Mouse (Mus musculus): ENCODE results near the gene Shisa7. TPM values are rescaled to one million over a fixed set of nuclear protein-coding genes. Genes with fewer than 3 reads are reported as not detected.
"Not testable (repeated sequence)": the region's sequence is repeated elsewhere in the genome, so short reads cannot be mapped to it uniquely, and the experiment has no call there.

Shisa7 gene
- polyA plus RNA-seq, 2 experiments: 0.54 to 4.2 TPM

DNA sequence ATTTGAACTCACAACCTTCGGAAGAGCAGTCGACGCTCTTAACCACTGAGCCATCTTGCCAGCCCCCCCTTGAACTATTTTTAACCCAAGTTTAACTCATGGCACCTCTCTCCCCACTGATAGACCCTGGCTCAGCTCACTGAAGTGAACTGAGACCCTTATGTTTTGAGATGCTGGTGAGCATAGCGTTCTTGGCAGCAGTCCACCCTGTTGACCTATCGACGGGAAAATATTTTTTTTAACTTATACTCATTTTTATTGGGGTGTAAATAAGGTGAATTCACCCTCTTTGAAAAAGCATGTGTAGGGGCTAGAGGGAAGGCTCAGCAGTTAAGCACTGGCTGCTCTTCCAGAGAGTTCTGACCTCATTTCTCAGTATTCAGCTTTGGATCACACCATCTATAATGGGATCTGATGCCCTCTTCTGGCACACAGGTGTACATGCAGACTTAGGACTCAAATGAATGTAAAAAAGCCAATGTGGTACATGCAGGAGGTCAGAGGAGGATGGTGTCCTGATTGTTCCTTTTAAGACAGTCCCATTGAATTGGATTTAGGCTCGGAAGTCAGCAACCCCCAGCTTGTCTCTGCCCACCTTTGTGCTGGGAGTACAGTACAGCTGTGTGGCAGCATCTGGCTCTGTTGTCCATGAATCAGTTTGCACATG lies 48.6 kb downstream of the Shisa7 start:
- Histone ChIP-seq H3K27me3 (ENCODE audit: control insufficient read depth, insufficient read depth, low read length) (no peaks in the 10 kb centered on the region), H3K27ac (replicated peaks; ENCODE audit: low read depth, low read length) (no peak overlapping the region), H3K4me3 (replicated peaks; ENCODE audit: low read length) (no peak overlapping the region), H3K4me2 (replicated peaks; ENCODE audit: low read depth, low read length, severe bottlenecking) (no peak overlapping the region), H3K36me3 (ENCODE audit: control insufficient read depth, insufficient read depth, low read length) (peaks cover 43% of the 10 kb centered on the region), H3K4me1 (ENCODE audit: control insufficient read depth, insufficient read depth, low read length) (peaks cover 9% of the 10 kb centered on the region; the same call in 1 of the 2 replicates), H3K9me3 (ENCODE audit: control insufficient read depth, low read length) (no peaks in the 10 kb centered on the region), H3K9ac (ENCODE audit: low read depth, low read length, severe bottlenecking) (no peak overlapping the region)
- ATAC-seq (ENCODE audit: low FRiP score, low read depth): 0 out of 2 replicates have a peak, but pooled peaks have one; percentile 3
- TF ChIP-seq POLR2A (IDR thresholded peaks at IDR 0.05; ENCODE audit: borderline replicate concordance, extremely low read depth, insufficient read depth, insufficient read length): no peak
- peak; percentile 32 for DNase-seq (ENCODE audit: low spot score)
- 68% methylated on average over 7 of the region's 7 CpGs for WGBS

DNA sequence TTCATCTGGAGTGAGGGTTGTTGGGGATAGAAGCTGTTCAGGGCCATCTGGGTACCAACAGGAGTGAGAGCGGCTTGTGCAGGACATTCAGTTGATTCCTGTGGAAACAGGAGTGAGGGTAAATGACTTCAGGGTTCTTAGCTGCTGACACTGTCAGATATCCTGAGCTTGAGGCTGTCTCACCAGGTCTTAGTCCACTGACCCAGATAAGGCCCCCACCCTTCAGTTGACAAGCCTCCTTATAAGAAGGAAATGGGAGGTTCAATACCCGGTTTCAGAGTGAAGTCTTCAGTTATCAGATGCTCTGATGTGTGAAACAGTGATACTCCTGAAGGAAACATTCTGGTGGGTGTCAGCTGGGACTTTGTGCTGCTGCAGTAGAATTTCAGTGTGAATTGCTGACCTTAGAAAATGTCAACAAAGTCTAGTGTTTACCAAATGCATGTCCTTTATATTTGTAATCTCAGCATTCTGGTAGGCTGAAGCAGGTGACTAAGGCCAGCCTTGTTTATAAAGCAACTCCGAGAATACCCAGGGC lies 49.8 kb downstream of the Shisa7 start:
- Histone ChIP-seq H3K27ac (replicated peaks; ENCODE audit: low read depth, low read length) (no peak overlapping the region), H3K4me2 (replicated peaks; ENCODE audit: low read depth, low read length, severe bottlenecking) (no peak overlapping the region), H3K9me3 (ENCODE audit: control insufficient read depth, low read length) (no peaks in the 10 kb centered on the region), H3K36me3 (ENCODE audit: control insufficient read depth, insufficient read depth, low read length) (peaks cover 43% of the 10 kb centered on the region), H3K27me3 (ENCODE audit: control insufficient read depth, insufficient read depth, low read length) (no peaks in the 10 kb centered on the region), H3K4me1 (ENCODE audit: control insufficient read depth, insufficient read depth, low read length) (peaks cover 9% of the 10 kb centered on the region; the same call in 1 of the 2 replicates), H3K9ac (ENCODE audit: low read depth, low read length, severe bottlenecking) (no peak overlapping the region), H3K4me3 (replicated peaks; ENCODE audit: low read length) (no peak overlapping the region)
- ATAC-seq (ENCODE audit: low FRiP score, low read depth): no peak
- TF ChIP-seq POLR2A (IDR thresholded peaks at IDR 0.05; ENCODE audit: borderline replicate concordance, extremely low read depth, insufficient read depth, insufficient read length): no peak
- no peak for DNase-seq (ENCODE audit: low spot score)
- 87% methylated on average over 3 of the region's 3 CpGs for WGBS

DNA sequence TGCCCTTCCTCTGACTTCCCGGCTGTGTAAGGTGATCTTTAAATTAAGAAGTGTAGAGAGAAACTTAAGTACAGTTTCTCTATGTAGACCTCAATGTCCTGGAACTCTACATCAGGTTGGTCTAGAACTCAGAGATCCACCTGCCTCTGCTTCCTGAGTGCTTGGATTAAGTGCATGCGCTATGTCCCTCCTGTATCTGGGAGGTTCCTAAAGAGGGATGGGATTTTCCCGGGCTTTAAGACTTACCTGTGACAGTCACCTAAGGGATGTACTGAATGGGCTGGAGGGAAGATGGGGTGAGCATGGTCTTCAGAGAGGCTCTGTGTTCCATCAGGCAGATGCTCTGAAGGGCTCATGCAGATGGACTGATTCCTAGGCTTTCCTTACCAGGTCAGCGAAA lies 50.8 kb downstream of the Shisa7 start:
- peak overlapping the region; percentile 91 for H3K4me3 ChIP-seq (replicated peaks; ENCODE audit: low read length)
- H3K36me3 ChIP-seq (ENCODE audit: control insufficient read depth, insufficient read depth, low read length): peaks cover 43% of the 10 kb centered on the region
- H3K4me1 ChIP-seq (ENCODE audit: control insufficient read depth, insufficient read depth, low read length): peaks cover 9% of the 10 kb centered on the region; the same call in 1 of the 2 replicates
- 44% methylated on average over 4 of the region's 4 CpGs for WGBS
- H3K9ac ChIP-seq (ENCODE audit: low read depth, low read length, severe bottlenecking): peak overlapping the region; percentile 97
- ATAC-seq (ENCODE audit: low FRiP score, low read depth): no peak
- no peaks in the 10 kb centered on the region for H3K9me3 ChIP-seq (ENCODE audit: control insufficient read depth, low read length)
- DNase-seq (ENCODE audit: low spot score): no peak
- H3K4me2 ChIP-seq (replicated peaks; ENCODE audit: low read depth, low read length, severe bottlenecking): peak overlapping the region; percentile 83
- H3K27me3 ChIP-seq (ENCODE audit: control insufficient read depth, insufficient read depth, low read length): no peaks in the 10 kb centered on the region
- H3K27ac ChIP-seq (replicated peaks; ENCODE audit: low read depth, low read length): peak overlapping the region; percentile 92; the same call in 1 of the 2 replicates
- no peak for TF ChIP-seq POLR2A (IDR thresholded peaks at IDR 0.05; ENCODE audit: borderline replicate concordance, extremely low read depth, insufficient read depth, insufficient read length)

DNA sequence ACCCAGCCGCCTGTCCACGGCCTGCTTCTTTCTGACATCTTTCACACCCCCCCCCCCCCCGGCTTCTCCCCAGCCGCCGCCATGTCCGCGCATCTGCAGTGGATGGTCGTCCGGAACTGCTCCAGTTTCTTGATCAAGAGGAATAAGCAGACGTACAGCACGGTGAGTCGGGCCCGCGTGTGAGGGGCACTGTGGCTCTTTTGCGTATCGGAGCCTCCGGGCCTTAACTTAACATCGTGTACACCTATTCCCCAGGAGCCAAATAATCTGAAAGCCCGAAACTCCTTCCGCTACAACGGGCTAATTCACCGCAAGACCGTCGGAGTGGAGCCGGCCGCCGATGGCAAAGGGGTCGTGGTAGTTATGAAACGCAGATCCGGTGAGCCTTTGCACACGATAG lies 51.2 kb downstream of the Shisa7 start:
- ATAC-seq (ENCODE audit: low FRiP score, low read depth); H3K27me3 ChIP-seq (ENCODE audit: control insufficient read depth, insufficient read depth, low read length); H3K9me3 ChIP-seq (ENCODE audit: control insufficient read depth, low read length); DNase-seq (ENCODE audit: low spot score): not testable (repeated sequence)
- Histone ChIP-seq H3K4me2 (replicated peaks; ENCODE audit: low read depth, low read length, severe bottlenecking) (peak overlapping the region; percentile 83), H3K4me3 (replicated peaks; ENCODE audit: low read length) (peak overlapping the region; percentile 91), H3K4me1 (ENCODE audit: control insufficient read depth, insufficient read depth, low read length) (peaks cover 13% of the 10 kb centered on the region), H3K9ac (ENCODE audit: low read depth, low read length, severe bottlenecking) (peak overlapping the region; percentile 97), H3K36me3 (ENCODE audit: control insufficient read depth, insufficient read depth, low read length) (peaks cover 43% of the 10 kb centered on the region), H3K27ac (replicated peaks; ENCODE audit: low read depth, low read length) (peak overlapping the region; percentile 92)
- WGBS: under 1% methylated on average over 31 of the region's 31 CpGs

DNA sequence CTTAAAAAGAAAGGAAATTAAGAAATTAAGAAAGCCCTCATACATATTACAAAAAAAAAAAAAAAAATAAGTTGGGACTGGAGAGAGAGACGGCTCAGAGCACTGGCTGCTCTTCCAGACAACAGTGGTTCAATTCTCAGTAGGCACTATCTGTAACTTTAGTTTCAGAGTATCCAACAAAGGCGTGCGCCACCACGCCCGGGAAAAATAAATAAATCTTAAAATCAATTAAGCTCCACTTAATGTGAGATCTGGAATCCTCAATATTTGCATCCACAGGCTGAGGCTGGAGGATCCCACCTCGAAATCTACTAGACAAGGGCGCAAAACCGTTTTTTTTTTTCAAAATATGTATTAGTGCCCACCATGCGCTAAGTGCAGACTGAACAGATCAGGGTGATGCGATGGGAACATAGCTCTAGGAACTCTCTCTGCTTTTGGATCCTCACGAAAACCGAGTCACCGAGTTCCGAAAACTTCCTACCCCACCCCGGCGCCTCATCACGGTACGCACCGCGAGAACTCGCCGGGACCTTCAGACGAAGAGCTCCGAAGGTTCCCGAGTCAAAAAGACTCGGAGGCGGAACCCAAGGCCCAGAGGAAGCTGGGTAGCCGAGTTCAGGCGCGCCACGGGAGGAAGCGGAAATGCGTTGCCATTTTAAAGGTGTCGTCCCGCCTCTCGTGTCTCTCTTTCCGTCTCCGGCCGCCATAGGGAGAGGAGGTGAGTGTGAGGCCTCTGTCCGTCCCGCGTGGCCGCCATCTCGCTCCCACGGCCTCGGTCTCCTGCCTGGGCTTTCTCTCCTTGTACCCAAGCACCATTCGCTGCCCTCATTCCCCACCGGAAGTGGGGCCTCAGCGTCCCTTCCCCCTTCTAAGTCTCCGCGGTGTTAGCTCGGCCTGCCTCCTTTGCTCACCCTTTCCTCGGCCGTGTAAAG lies 52.0 kb downstream of the Shisa7 start, which contains the start of gene Rpl28:
Gene Rpl28, plus strand, starts transcription at position 597 of the 935 bp plus-strand sequence.
- H3K4me2 ChIP-seq (replicated peaks; ENCODE audit: low read depth, low read length, severe bottlenecking): peak within 1 kb of the TSS; percentile 83
- DNase-seq (ENCODE audit: low spot score) (peak; percentile 98), ATAC-seq (ENCODE audit: low FRiP score, low read depth) (peak; percentile 91)
- peaks cover 15% of the 10 kb centered on the region for H3K4me1 ChIP-seq (ENCODE audit: control insufficient read depth, insufficient read depth, low read length)
- peak; percentile 99 for TF ChIP-seq POLR2A (IDR thresholded peaks at IDR 0.05; ENCODE audit: borderline replicate concordance, extremely low read depth, insufficient read depth, insufficient read length)
- H3K4me3 ChIP-seq (replicated peaks; ENCODE audit: low read length): peak within 1 kb of the TSS; percentile 91
- peaks cover 37% of the 10 kb centered on the region for H3K36me3 ChIP-seq (ENCODE audit: control insufficient read depth, insufficient read depth, low read length)
- WGBS: 2% methylated on average over 54 of the region's 54 CpGs
- peak within 1 kb of the TSS; percentile 97 for H3K9ac ChIP-seq (ENCODE audit: low read depth, low read length, severe bottlenecking)
- H3K9me3 ChIP-seq (ENCODE audit: control insufficient read depth, low read length): no peaks in the 10 kb centered on the region
- peak within 1 kb of the TSS; percentile 92 for H3K27ac ChIP-seq (replicated peaks; ENCODE audit: low read depth, low read length)
- H3K27me3 ChIP-seq (ENCODE audit: control insufficient read depth, insufficient read depth, low read length): no peaks in the 10 kb centered on the region
